Mouse (Mus musculus): ENCODE measurements around the gene Rbbp4.

The Rbbp4 gene

DNA sequence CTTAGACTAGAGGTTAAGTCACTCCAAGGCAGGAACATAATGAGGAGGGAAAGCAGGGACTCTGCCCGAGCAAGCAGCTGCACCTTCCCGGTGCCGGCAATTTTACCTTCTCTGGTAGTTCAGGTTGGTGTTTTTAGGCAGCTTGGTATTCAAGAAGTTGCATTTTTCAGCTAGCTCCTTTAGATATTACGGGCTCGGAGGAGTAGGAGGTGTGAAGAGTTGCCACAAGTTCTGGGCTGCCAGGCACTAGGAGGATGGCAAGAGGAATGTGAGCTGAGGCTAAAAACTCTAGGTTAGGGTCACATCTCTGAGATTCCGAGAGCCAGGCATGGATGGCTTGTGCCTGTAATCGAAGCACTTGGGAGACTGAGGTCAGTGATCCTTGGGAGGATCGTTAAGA, 45.5 kb downstream of the Rbbp4 start:
- no peak for DNase-seq

DNA sequence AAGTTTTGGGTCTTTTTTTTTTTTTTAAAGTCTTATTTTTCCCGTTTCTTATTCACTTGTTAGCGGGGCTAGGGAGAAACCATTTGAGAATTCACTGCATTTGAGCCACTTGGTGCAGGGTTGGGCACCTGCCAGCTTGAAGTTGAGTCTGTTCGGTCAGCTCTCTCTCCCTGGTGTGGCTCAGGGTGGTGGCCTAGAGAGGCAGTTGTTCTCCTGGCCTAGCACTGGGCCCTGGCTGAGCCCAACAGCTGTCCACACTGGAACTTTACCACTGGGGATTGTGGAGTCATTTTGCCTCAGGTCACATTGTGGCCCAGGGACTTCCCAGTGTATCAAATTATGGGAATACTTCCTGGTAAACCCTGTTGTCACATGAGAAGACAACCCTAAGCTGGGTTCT, 47.1 kb downstream of the Rbbp4 start:
- DNase-seq: no peak

DNA sequence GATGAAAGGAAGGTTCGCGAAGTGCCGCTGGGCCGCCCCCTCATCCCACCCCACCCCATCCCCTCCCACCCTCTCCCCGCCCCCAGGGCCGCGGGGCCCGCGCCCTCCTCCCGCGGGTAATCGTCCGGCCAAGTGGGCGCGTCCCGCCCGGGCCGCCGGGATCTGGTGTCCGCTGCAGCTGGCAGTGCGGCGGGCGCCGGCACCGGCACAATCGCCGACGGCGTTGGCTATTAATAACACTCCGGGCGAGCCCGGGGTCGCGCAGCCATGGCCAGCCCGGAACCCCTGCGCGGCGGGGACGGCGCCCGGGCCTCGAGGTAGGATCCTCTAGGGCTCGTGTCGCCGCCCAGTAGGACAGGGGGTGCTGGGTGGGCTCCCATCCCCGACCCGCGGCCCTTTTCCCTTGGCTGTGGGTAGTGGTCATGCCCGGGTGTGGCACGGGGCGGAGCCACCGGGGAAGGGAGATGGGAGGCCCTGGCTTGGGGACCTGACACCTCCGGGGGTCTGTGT, 47.6 kb downstream of the Rbbp4 start, which contains the start of gene Sync:
Gene Sync, plus strand, starts transcription at position 146 of the 510 bp plus-strand sequence.
- DNase-seq: no peak

DNA sequence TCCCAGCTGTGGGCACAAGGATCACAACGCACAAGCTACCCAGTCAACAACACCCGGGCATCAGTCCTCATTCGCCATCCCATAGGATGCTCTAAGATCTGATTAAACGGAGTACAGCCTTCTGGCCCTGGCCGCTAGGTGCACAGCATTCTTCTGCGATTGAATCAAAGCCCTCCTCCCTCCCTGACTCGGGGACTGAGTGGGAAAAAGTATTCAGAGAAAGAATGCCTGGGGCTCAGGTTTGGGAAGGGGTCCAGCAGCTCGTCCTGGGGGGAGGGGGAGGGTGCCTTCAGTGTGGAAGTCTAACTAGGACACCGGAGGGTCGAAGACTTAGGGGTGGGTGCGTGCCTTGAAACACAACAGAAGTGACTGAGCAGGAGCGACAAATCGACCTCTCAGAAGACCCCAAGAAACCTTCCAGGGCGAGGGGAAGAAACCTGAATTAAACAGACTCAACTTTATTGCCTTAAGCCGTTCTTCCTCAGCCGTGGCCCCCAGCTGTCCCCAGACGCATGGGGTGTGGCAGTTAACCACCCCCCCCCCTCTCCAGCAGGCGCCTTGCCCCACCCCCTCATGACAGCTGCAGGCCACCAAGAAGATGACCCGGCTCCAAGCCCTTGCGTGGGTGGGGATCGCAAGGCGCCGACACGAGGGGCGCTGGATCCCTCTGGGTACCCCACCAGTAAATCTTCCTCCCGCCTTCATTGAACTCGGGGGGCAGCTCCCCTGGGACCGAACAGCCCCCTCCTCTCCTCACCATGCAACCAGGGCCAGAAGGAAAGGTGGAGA, 48.3 kb downstream of the Rbbp4 start:
- no peak for DNase-seq

DNA sequence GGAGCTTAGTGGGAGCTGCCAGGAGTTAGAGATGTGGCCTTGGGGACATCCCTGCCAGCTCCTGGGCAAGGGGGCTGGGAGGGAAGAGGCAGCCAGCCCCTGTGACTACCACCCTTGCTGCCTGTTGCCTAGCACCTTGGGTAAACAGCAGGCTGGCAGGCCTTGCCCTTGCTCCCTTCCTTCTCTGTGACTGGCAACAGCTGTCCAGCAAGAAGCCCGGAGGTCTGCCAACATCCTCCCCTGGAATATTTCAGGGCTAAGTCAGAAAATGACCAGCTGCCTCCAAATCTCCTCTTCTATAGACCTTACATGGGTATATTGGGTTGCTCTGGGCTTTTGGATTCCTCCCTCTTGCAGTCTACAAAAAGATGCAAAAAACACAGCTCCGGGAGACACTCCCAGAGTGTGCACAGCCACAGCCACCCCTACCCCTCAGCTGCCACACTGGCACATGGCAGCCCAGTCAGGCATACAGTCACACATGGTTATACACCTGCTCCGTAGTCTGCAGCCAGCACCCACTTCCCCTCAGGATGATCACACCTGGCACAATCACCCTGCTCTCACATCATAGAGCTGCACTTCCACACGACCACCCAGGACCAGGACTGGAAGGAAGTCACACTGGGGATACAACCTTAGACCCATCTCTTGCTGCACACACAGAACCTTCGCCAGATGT, 49.0 kb downstream of the Rbbp4 start:
- DNase-seq: no peak

DNA sequence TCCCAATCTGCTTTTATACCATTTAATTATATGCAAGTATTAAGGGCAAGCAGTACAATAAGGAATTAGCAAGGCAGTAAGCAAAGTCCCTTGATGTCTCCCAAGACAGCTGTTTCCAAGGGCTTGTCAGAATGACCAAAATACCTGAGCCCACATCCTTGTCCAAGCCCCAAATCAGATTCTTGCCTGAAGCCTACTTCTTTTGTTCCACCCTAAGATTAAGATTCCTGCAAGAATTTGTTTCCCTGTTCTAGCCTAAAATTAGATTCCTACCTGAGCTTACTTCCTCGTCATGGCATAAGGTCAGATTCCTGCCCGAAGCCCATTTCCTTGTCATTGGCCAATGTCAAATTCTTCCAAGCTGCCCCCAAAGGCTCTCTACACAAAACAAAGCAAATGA, 50.5 kb downstream of the Rbbp4 start:
- no peak for DNase-seq

DNA sequence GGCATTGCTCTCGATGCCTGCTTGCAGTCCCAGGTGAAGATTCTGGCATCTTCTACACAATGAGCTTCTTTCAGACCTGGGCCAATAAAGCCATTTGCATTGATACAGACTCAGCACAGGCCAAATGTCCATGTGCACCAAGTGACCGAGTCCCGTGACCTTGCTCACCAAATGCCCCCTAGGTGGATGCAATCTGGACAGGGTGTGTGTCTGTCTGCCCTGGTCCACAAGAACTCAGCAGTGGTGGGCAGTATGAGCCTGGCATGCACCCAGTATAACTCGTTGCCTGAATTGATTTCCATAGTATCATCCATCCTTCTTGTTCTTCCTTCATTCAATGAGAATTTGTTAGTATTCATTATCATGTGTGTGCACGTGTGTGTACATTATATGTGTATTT, 51.9 kb downstream of the Rbbp4 start:
- DNase-seq: no peak

DNA sequence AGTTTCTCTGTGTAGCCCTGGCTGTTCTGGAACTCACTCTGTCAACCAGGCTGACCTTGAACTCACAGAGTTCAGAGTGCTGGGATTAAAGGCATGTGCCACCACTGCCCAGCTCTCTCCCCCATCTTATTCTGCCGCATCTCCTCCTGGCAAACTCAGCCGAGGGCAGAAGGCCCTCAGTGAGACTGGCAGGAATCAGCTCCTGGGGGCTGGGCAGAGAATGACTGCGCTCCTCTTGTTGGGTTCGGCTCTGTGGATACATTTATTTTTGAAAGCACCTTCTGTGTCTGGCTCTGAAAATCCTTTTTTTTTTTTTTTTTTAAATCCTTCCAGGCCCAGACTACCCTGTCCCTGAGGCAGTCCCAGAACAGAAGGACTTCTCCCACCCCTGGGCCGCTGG, 52.4 kb downstream of the Rbbp4 start:
- no peak for DNase-seq

DNA sequence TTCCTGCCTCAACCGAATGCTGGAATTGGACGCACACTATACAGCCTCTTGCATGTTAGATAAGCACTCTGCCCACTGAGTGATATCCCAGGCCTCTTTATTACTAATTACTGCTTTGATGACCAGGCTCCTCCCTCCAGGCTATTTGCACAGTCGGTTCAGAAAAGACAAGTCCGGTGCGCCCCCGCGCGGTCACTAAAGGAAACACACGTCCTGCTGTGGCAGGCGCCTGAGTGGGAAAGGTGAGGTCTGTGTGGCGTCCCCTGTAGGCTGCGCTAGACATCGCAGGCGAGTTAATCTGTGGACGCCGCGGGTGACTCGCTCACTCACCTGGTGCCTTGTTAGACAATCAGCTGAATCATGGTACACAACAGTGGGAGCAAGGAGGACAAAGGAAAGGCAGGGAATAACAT, 58.7 kb downstream of the Rbbp4 start:
- peak; percentile 95 for DNase-seq

DNA sequence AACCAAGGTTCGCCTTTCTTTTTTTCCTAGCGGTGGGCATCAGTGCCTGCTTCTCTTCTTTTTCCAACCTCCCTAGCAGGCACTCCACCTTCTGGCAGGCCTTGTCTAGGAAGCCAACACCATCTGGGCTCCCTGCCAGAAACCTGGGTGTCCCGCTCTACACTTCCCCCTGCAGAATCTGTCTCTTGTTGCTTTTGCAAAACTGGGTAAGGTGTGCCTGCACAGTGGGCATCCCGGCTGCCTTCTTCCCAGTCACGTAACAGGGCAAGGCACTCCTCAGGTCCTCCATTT, 62.5 kb downstream of the Rbbp4 start:
- DNase-seq: peak; percentile 40

DNA sequence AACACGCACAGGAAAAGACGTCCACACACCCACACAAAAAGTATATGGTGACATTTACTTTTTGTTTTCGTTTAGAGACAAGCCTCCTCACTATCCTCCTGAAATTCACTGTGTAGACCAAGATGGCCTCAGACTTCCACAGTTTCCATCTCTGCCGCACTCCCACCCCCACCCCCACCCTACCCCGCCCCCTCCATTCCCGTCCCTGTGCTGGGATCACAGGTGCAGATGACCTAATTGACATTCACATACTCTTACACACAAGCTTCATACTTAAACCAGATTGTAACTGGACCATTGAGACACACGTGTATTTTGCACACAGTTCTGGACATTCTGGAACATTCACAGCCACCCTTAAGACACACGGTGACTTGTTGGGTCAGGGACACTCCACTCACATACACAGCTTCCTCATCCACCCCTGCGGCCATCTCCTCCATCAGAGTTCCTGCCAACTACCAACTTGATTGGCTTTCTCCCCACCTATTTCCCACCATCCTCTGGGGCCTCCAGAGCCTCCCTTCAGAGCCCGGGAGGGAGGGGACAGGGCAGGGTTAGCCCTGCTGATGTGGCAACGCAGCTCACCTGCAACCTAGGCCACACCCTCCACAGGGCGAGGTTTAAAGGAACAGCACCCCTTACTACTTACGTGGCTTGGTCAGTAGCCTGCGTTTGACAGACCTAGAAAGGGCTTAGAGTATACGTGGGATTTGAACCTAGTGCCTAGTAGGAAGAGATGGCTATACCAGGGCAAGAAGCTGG, 63.0 kb downstream of the Rbbp4 start:
- DNase-seq: no peak

DNA sequence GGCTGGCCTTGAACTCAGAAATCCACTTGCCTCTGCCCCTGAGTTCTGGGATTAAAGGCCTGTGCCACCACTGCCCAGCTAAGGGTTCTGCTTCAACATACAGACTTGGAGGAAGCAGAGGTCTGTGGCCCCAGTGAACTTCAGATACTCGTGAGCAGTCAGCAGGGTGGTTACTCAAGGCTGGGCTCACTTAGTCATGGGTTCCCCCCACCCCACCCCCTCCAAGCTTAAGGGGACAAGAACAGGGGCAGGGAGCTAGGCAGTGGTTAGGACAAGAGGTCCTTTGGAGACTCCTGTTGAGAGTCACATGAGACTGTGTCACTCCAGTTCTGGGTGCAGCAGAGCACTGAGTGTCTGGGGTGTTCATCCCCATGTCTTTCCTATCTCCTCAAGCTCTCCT, 66.5 kb downstream of the Rbbp4 start:
- DNase-seq: no peak

DNA sequence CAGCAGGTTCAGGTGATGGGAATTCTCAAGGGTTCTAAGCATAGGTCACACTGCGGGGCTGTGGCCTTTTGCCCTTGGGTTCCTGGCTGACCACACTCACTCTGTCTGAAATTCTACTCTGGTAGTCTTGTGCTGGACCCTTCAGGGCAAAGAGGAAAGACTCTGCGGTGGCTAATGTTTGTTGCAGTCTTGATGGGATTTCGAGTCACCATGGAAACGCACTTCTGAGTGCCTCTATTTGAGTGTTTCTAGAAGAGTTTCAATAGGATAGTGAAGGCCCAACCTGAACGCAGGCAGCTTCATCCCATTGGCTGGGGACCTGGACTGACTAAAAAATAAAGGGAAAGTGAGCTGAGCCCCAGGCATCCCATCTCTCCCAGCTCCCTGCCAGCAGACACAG, 68.3 kb downstream of the Rbbp4 start:
- no peak for DNase-seq

DNA sequence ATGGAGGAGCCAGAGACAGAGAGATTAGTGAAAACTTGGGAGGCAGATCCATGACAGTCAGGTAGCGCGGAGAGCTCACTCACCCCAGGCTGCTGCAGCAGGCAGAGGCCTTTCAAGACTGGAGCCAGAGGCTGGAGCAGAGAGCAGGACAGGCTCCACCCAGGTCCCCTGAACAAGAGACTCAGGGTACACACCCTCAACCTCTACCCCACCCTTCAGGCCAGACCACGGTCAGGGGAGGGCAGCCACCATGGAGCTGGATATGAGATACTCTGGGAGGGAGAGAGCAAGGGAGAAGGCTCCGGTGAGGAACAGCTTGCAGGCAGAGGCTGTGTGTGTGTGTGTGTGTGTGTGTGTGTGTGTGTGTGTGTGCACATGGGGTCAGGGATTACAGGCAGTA, 69.0 kb downstream of the Rbbp4 start:
- no peak for DNase-seq

DNA sequence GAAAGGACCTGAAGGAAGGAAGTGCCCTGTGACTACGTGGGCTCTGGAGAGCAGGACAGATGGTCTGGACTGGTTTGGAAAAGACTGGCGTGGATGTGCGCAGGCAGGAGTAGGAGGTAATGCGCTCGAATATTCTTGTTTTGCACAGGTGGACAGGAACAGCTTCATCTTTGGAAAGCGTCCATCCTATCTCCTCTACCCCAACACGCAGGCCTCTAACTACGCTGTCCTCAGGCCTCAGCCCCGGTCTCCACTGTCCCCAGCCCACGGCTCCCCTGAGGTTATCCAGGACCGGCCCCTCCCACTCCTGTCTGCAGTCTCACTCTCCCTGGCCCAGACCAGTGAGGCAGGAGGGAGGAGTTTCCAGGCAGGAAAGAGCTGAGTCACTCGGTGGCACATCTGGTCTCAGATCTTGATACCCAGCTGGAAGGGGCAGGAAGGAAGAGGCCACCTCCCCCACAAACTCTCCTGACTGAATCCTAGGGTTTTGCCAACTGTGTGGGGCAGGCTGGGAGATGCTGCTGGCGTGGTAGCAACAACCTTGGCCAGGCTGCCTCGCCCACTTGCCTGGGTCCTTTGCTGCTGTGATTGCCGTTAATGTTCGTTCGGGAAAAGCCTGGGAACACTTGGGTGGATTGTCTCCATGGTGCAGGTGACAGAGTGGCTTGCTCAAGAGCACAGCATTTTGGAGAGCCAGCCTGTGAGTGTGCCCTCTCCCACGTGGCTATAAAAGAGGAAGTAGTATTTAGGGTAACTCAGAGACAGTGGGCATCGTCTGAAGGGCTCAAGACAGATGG, 71.7 kb downstream of the Rbbp4 start:
- DNase-seq: no peak

DNA sequence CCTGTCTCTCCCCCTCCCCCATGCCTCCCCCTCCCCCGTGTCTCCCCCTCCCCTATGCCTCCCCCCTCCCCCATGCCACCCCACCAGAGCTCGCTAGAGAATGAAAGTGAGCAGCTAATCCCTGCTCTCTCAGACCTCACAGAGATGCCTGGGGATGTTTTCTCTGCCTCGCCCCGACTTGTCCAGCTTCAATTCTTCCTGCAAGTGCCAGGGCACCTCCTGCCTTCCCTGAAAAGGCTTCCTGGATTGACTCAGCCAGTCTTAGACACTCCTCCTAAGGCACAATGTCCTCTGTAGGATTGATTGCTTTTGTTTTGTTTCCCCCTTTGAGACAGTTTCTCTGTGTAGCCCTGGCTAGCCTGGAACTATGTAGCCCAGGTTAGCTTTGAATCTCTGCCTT, 74.0 kb downstream of the Rbbp4 start, which contains the start of gene C77080:
Gene C77080, minus strand, starts transcription at position 209 of the 400 bp plus-strand sequence.
- DNase-seq: no peak

DNA sequence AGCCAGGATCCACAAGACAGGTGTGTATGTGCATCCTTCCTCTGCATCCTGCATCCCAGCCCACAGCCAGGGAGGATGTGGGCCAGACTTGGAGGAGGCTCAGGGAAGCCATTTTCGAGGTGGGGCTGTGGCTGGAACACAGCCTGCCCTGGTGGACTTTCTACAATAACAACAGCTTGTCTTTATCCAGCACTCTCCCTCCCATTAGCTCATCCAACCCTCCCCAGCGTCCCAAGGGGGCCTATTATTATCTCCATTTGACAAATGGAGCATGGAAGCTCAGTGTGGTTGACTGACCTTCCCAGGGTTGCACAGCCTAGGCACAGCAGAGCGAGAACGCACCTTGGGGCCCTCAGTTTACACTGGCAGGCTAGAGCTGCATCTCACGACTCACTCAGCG, 74.5 kb downstream of the Rbbp4 start:
- no peak for DNase-seq

DNA sequence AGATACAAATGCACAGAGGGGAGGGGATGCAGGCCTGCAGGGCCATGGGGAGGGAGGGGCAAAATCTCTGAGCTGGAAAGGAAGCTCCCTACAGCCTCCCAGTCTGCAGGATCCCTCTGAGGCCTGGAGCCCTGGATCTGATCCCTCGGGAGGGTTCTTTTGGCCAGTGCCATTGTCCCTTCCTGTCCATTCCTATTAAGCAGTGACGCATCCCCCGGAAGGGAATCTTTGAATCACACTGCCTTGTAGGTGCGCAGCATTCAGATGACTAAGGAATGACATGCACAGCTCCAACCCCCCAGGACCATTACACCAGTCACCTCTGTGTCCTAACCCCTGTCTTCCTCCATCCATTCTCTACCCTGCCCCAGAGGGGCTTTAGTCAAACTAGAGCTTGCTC, 76.1 kb downstream of the Rbbp4 start:
- no peak for DNase-seq
